Mouse (Mus musculus) brain, embryonic 14.5 days (tissue): ENCODE measurements around the gene Dhps.

Experiments
- CTCF ChIP-seq: fragments of 200-500 bp; IDR thresholded peaks from 2 replicates; pipeline ENCODE4 v1.5.1; 2012; ENCODE audit warnings: inconsistent platforms, mild to moderate bottlenecking, moderate library complexity, borderline replicate concordance; ENCODE audit not compliant: insufficient read depth, insufficient read length; ENCODE audit errors: extremely low read depth
- POLR2A ChIP-seq: fragments of 200-500 bp; IDR thresholded peaks from 2 replicates; pipeline ENCODE4 v1.6.1; 2012; ENCODE audit warnings: mild to moderate bottlenecking, inconsistent platforms, borderline replicate concordance; ENCODE audit not compliant: poor library complexity, insufficient read depth, insufficient read length, severe bottlenecking; ENCODE audit errors: extremely low read depth

GRCm38 (mm10) chr8:85035728-85036310 lies 35.7 kb upstream of the Dhps start:
- TF ChIP-seq CTCF (no peak), POLR2A (no peak)
